Mouse (Mus musculus) heart, embryonic 14.5 days (tissue): Measurements from ENCODE around the gene Ubxn7. TPM values are rescaled to one million over a fixed set of nuclear protein-coding genes. Genes with fewer than 3 reads are reported as not detected.
A peak's percentile ranks its signal among the peaks of the same experiment; 100 is the strongest.

ENCODE experiments used
- ATAC-seq: fragments of 200-750 bp; cut with Nextera tagmentation; 2 replicates; pipeline ENCODE4 v1.8.0; 2017; ENCODE audit warnings: low read depth, moderate TSS enrichment; ENCODE audit not compliant: insufficient number of reproducible peaks, insufficient read depth, low FRiP score
- H3K27ac ChIP-seq, 2 experiments: fragments of 200-500 bp in 1 of 2; fragments of 300-500 bp in 1 of 2; sonication (generic) in 1 of 2; replicated peaks in 1 of 2; 2 replicates each; pipeline ENCODE4 v1.5.1; 2012 to 2014; ENCODE audit warnings: low read depth in 2 of 2, low read length in 2 of 2, control low read depth in 1 of 2, mild to moderate bottlenecking in 1 of 2, mixed read lengths in 1 of 2; ENCODE audit not compliant: control insufficient read depth in 1 of 2, insufficient read depth in 1 of 2
- H3K27me3 ChIP-seq: fragments of 300-500 bp; sonication (generic); 2 replicates; pipeline ENCODE4 v1.6.1; 2014; ENCODE audit warnings: mild to moderate bottlenecking, low read length, control low read depth; ENCODE audit not compliant: control insufficient read depth, insufficient read depth
- H3K36me3 ChIP-seq: fragments of 300-500 bp; sonication (generic); 2 replicates; pipeline ENCODE4 v1.6.1; 2014; ENCODE audit warnings: mild to moderate bottlenecking, control low read depth, low read length, mixed read lengths; ENCODE audit not compliant: control insufficient read depth, insufficient read depth
- H3K4me1 ChIP-seq, 2 experiments: fragments of 200-500 bp in 1 of 2; fragments of 300-500 bp in 1 of 2; sonication (generic) in 1 of 2; 2 replicates each; pipeline ENCODE4 v1.6.1; 2012 to 2014; ENCODE audit warnings: low read length in 2 of 2, control low read depth in 1 of 2, mixed read lengths in 1 of 2; ENCODE audit not compliant: control insufficient read depth in 2 of 2, insufficient read depth in 2 of 2
- H3K4me2 ChIP-seq: fragments of 300-500 bp; sonication (generic); 2 replicates; pipeline ENCODE4 v1.6.1; 2014; ENCODE audit warnings: mild to moderate bottlenecking, low read length
- H3K4me3 ChIP-seq, 2 experiments: fragments of 200-500 bp in 1 of 2; fragments of 300-500 bp in 1 of 2; sonication (generic) in 1 of 2; 2 replicates each; pipeline ENCODE4 v1.5.1; 2012 to 2014; ENCODE audit warnings: low read length in 2 of 2, mild to moderate bottlenecking in 2 of 2, control low read depth in 1 of 2, low read depth in 1 of 2, moderate library complexity in 1 of 2; ENCODE audit not compliant: control insufficient read depth in 1 of 2, insufficient read depth in 1 of 2
- H3K9ac ChIP-seq: fragments of 300-500 bp; sonication (generic); 2 replicates; pipeline ENCODE4 v1.6.1; 2014; ENCODE audit warnings: mild to moderate bottlenecking, low read length
- H3K9me3 ChIP-seq: fragments of 300-500 bp; sonication (generic); 2 replicates; pipeline ENCODE4 v1.6.1; 2016; ENCODE audit warnings: low read length, control low read depth; ENCODE audit not compliant: control insufficient read depth
- WGBS: fragments of 180-500 bp; shearing (Covaris S2); extraction: QIAGEN DNeasy Blood & Tissue Kit; methylation state at CpG from one replicate; pipeline ENCODE4 v1.1.7; 2014; 5-methylcytosine and 5-hydroxymethylcytosine counted together
- polyA plus RNA-seq: library from polyadenylated mRNA; unstranded; fragments of >200 nt; fragmentation: Nextera tagmentation; extraction: Ambion mirVana; gene quantifications from 2 replicates; pipeline ENCODE4 v1.2.1, GENCODE M21; 2014

The Ubxn7 gene
- polyA plus RNA-seq, 1 experiment from 2014 or later, result 21.8 TPM

GRCm38 (mm10) chr16:32337001-32337400, 4.9 kb downstream of the Ubxn7 start:
- no peak for ATAC-seq
- no peaks in the 10 kb centered on the region for H3K27me3 ChIP-seq
- no peak overlapping the region for H3K4me2 ChIP-seq
- H3K9ac ChIP-seq, result no peak overlapping the region
- peaks cover 2 to 33% of the 10 kb centered on the region in 2 experiments; a peak in 3 of 4 replicates for H3K4me1 ChIP-seq
- H3K36me3 ChIP-seq, result no peaks in the 10 kb centered on the region
- H3K9me3 ChIP-seq, result no peaks in the 10 kb centered on the region
- H3K4me3 ChIP-seq, result no peak overlapping the region
- no peak overlapping the region for H3K27ac ChIP-seq

DNA sequence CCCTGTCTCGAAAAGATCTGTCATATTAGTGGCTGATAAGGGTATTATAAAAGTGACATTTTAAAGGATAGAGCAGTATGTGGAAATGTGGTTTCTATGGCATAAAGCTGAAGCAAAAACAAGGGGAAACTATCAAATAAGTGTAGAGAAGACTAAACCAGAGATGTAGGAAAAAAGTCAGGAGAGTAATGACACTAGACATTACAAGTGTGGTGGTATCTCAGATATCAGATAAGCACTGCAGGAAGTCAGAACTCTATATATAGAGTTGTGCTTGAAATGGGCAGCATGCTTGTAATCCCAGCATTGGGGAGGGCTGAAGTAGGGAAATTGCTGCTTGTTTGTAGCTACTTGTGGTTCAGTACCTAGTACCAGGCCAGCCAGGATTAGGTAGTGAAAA, 8.4 kb downstream of the Ubxn7 start:
- H3K27me3 ChIP-seq, result no peaks in the 10 kb centered on the region
- H3K27ac ChIP-seq, result no peak overlapping the region
- no peak overlapping the region for H3K4me2 ChIP-seq
- no peak overlapping the region for H3K9ac ChIP-seq
- 17% methylated on average over 1 of the region's 1 CpGs for WGBS
- H3K4me3 ChIP-seq, result no peak overlapping the region
- ATAC-seq, result no peak
- H3K4me1 ChIP-seq, result peaks cover 2 to 34% of the 10 kb centered on the region in 2 experiments; a peak in 3 of 4 replicates
- no peaks in the 10 kb centered on the region for H3K9me3 ChIP-seq
- no peaks in the 10 kb centered on the region for H3K36me3 ChIP-seq

DNA sequence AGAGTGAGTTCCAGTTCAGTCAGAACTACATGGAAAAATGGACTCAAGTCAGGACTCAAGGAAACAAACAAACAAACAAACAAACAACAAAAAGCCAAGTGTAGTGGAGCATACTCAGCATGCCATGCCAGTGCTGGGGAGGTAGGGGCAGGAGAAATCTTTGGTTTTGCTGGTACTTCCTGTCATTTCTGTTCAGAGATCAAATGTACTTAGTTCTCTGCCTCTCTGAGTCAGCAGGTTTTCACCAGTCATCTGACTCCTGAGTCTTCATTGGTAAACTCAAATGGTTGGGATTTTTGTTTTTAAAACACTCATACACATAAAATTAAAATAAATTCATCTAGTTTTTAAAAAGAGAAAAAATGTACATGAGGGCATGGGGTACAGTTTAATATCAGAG, 13.5 kb downstream of the Ubxn7 start:
- no peak for ATAC-seq
- Histone ChIP-seq H3K27me3 (no peaks in the 10 kb centered on the region), H3K9me3 (no peaks in the 10 kb centered on the region), H3K4me2 (no peak overlapping the region), H3K9ac (no peak overlapping the region), H3K27ac (no peak overlapping the region; a peak in 1 of 4 replicates), H3K4me3 (no peak overlapping the region), H3K36me3 (no peaks in the 10 kb centered on the region), H3K4me1 (peaks cover 0 to 14% of the 10 kb centered on the region in 2 experiments; a peak in 2 of 4 replicates)

GRCm38 (mm10) chr16:32350776-32351175, 18.7 kb downstream of the Ubxn7 start:
- 0 out of 4 replicates have a peak overlapping the region, but pooled peaks of 1 of the 2 experiments have one; percentile 20 for H3K27ac ChIP-seq
- no peak overlapping the region for H3K9ac ChIP-seq
- peaks cover 0 to under 1% of the 10 kb centered on the region in 2 experiments; a peak in 1 of 4 replicates for H3K4me1 ChIP-seq
- H3K4me2 ChIP-seq, result no peak overlapping the region
- no peak overlapping the region for H3K4me3 ChIP-seq
- H3K36me3 ChIP-seq, result peaks cover 31% of the 10 kb centered on the region
- no peak for ATAC-seq
- no peaks in the 10 kb centered on the region for H3K27me3 ChIP-seq
- WGBS, result 75% methylated on average over 3 of the region's 3 CpGs
- H3K9me3 ChIP-seq, result no peaks in the 10 kb centered on the region

- no peaks in the 10 kb centered on the region for H3K27me3 ChIP-seq
- no peak overlapping the region for H3K4me2 ChIP-seq
- H3K36me3 ChIP-seq, result peaks cover 50% of the 10 kb centered on the region
- no peak overlapping the region for H3K4me3 ChIP-seq
- H3K4me1 ChIP-seq, result no peaks in the 10 kb centered on the region
- no peak for ATAC-seq
- no peak overlapping the region for H3K9ac ChIP-seq
- no peaks in the 10 kb centered on the region for H3K9me3 ChIP-seq
- H3K27ac ChIP-seq, result no peak overlapping the region
- 88% methylated on average over 2 of the region's 2 CpGs for WGBS
Measured at GRCm38 (mm10) chr16:32363530-32363929, 31.5 kb downstream of the Ubxn7 start.

DNA sequence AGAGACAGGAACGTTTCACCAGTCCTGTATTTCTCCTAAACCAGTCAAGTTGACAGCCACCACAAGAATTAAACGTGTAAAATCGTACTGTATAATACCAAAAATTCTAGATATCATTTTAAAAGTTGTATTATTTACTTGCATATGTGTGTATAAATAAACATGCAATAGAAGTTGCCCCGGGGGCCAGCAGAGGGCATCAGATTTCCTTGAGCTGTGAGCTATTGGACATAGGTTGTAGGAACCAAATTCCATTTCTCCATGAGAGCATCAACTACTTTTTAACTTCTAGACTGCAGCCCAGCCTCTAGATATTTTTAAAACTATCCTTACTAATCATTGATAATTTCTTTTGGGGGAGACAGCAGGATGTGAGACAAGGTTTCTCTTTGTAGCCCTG, 39.3 kb downstream of the Ubxn7 start:
- no peak overlapping the region for H3K27ac ChIP-seq
- no peak overlapping the region for H3K4me2 ChIP-seq
- 80% methylated on average over 4 of the region's 4 CpGs for WGBS
- no peaks in the 10 kb centered on the region for H3K27me3 ChIP-seq
- H3K9me3 ChIP-seq, result no peaks in the 10 kb centered on the region
- peaks cover 84% of the 10 kb centered on the region for H3K36me3 ChIP-seq
- no peak overlapping the region for H3K9ac ChIP-seq
- no peak for ATAC-seq
- H3K4me1 ChIP-seq, result no peaks in the 10 kb centered on the region
- H3K4me3 ChIP-seq, result no peak overlapping the region

DNA sequence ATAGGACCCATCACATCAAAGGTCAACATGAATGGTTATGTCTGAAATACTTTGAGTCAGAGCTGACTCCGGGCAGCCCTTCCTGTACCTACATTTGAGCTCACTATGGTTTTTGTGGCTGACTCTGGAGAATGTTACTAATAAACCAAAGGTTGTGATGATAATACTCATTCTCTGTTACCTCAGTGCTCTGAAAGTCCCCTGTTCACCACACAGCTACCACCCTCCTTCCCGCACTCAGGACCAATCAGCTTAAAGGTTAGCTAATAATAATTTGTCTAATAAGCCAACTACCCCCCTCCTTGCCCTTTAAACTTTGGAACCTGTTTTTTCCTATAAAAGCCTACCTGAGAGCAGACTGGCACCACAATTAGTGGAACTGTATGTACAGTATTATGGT, 47.5 kb downstream of the Ubxn7 start:
- 91% methylated on average over 2 of the region's 2 CpGs for WGBS
- Histone ChIP-seq H3K4me2 (no peak overlapping the region), H3K27ac (no peak overlapping the region), H3K4me1 (no peaks in the 10 kb centered on the region), H3K4me3 (no peak overlapping the region), H3K9me3 (no peaks in the 10 kb centered on the region), H3K9ac (no peak overlapping the region), H3K36me3 (peaks cover 94% of the 10 kb centered on the region), H3K27me3 (no peaks in the 10 kb centered on the region)
- no peak for ATAC-seq

GRCm38 (mm10) chr16:32382901-32383300, 50.8 kb downstream of the Ubxn7 start:
- H3K9ac ChIP-seq, result no peak overlapping the region
- H3K4me3 ChIP-seq, result no peak overlapping the region
- no peak for ATAC-seq

More at GRCm38 (mm10) chr16:32382901-32383300, 50.8 kb downstream of the Ubxn7 start:
- H3K4me1 ChIP-seq, result no peaks in the 10 kb centered on the region
- H3K27me3 ChIP-seq, result no peaks in the 10 kb centered on the region
- no peak overlapping the region for H3K27ac ChIP-seq
- H3K4me2 ChIP-seq, result no peak overlapping the region
- no peaks in the 10 kb centered on the region for H3K9me3 ChIP-seq
- peaks cover 94% of the 10 kb centered on the region for H3K36me3 ChIP-seq
